Mouse (Mus musculus) cortical plate, adult 2 months (tissue): ENCODE data around the gene Notch4.

ENCODE experiments used
- CTCF ChIP-seq: fragments of 200-500 bp; IDR thresholded peaks from 2 replicates; pipeline ENCODE4 v1.5.1; 2011; ENCODE audit warnings: mild to moderate bottlenecking, control low read depth, low read length; ENCODE audit not compliant: insufficient read depth; ENCODE audit errors: extremely low read depth
- POLR2A ChIP-seq: fragments of 200-500 bp; IDR thresholded peaks from 2 replicates; pipeline ENCODE4 v1.6.1; 2011; ENCODE audit warnings: mild to moderate bottlenecking, low read length, control low read depth; ENCODE audit not compliant: insufficient read depth; ENCODE audit errors: extremely low read depth

DNA sequence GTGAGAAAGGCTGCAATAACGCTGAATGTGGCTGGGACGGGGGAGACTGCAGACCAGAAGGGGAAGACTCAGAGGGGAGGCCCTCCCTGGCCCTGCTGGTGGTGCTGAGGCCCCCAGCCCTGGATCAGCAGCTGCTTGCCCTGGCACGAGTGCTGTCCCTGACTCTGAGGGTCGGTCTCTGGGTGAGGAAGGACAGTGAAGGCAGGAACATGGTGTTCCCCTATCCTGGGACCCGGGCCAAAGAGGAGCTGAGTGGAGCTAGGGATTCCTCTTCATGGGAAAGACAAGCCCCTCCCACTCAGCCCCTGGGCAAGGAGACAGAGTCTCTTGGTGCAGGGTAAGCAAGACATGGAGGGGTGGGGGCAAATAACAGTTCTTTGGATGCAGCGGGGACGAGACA is 19.3 kb downstream of the Notch4 start:
- TF ChIP-seq CTCF (no peak), POLR2A (no peak)
